Mouse (Mus musculus): Measurements from ENCODE around the gene Nxph4.
A peak's percentile ranks its signal among the peaks of the same experiment; 100 is the strongest.

The Nxph4 gene

DNA sequence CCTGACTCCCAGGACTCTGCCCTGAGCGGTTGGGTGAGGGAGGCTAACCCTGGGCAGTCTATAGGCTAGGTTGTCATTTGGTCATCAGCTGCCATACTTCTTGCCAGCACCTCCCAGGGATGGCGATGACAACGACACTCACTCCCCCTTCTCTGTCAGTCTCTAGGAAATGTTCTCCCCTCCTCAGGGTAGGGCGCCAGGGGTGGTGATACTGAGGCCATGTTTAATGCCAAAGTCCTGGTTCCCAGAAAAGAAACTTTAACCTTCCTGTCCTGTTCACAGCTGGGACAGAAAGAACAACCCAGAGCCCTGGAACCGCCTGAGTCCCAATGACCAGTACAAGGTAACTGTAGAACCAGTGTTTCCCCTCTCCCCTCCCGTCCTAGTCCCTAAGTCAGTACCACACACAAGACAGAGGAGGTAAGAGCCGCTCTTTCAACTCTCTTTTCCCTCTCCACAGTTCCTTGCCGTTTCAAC, 18.3 kb downstream of the Nxph4 start:
- no peak for DNase-seq (ENCODE audit: low spot score in 2 of 2)

DNA sequence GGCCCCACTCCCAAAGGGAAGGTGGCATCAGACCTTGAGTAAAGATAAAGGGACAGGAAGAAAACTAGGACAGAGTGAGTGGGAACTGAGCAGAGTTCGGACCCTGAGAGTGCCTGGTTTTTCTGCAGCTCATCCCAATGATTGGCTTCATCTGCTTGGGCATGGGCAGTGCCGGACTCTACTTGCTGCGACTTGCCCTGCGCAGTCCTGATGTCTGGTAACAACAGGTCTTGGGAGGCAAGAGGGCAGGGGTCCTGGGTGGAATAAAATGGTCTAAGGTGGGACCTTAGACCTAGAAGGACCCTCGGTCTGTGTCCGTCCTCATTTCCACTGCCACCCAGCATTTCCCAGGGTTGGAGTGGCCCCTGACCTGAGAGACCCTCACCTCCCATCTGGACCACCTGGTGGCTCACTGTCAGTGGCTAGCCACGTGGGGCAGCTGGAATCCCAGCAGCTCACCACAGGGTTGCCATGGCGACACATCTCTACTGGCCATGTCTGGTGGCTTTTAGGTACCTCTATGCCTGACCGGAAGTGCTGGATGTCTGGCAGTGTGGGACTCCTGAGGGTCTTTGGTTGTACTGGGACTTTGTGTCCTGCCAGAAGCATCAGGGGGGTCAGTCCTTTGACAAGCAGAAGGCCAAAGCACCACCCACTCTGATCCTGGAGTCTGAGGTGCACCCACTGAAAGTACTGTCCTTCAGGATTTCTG, 18.9 kb downstream of the Nxph4 start:
- no peak for DNase-seq (ENCODE audit: low spot score in 2 of 2)

DNA sequence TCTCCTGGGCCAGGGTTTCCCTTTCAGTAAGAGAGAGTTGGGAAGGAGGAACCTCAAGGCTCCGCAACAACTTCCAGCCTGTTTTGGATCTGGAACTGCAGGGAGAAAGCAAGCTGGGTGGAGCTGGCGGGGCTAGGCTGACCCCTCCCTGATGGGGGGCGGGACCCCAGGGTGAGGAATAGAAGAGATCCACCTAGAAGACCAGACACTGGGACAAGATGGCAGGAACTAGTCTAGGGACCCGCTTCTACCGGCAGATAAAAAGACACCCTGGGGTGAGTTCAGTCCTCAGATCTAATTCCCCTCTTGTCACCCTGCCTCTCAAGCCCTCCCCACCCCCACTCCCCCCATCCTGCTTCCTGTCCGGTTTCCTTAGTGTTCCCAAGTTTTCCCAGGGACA, 19.6 kb downstream of the Nxph4 start, which contains the start of gene Ndufa4l2:
TSS of gene Ndufa4l2 (plus strand) at position 204 of the 400 bp plus-strand sequence.
- DNase-seq (ENCODE audit: low spot score in 2 of 2): no peak

DNA sequence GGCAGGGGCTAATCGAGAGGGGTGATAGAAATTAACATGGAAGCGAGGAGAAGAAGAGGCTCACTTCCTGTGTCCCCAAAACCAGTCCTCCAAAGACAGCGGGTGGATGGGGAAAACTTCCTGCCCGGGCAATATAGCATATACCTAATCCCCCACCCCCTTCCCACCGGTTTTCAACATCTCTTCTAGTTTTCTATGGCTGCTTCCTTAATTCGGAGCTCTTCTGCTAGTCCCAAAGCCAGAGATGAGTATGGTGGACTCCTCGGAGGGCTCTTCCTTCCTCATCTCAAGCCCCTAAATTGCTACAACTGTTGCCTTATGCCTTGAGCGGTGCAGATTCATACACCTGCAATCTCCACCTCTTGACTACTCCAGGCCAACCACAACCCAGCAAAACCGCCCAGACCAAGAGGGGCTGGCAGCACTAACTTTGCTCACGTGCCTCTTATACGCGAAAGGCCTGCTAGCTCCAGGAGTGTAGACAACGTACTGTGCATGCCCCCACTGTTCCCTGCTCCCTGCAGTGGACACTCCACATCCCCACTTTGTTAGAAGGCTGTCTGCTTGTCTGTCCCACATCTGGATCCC, 20.2 kb downstream of the Nxph4 start:
- no peak for DNase-seq (ENCODE audit: low spot score in 2 of 2)

DNA sequence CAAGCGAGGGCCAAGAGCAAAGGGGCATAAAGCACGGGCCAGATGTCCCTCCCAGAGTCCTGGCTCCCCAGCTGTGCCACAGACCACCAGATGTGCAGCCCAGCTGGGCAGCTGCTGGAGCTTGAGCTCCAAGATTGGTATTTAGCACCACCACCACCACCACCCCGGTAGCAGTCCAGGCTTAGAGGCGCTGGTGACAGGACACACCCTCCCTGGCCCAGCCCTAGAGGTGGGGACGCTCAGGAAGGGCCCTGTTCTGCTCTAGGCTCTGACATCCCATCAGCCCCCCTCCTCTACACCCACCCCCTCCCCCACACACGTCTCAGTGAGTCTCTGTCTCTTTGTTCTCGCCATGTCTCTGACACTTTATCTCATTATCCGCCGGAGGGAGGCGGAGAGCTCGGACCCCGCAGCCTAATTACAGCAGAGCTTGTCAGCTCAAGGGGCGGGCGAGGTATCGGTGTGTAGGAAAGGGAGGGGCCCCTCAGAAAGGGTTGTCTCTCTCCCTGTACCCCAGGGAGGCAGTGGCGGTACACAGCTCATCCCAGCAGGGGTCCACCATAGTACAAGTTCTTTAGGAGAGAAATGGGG, 20.8 kb downstream of the Nxph4 start:
- no peak for DNase-seq (ENCODE audit: low spot score in 2 of 2)

DNA sequence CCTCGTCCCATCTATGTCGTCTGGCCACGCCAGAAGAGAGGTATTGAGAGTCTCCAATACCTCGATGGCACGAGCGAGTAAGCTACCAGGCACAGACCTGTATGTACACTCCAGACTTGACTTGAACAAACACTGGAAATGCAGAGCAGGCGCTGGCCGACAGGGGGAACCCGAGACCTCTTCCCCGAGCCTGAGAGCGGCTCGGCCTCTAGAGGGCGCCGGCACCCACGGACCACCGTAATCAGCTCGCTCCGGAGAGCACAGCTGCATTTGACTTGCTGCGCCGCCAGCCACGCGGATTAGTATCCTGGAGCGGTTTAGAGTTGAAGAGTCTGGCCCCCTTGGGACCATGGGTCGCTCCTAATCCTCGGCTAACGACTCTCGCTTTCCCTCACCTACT, 21.5 kb downstream of the Nxph4 start:
- DNase-seq (ENCODE audit: low spot score in 2 of 2): peak; percentile 92 to 99

DNA sequence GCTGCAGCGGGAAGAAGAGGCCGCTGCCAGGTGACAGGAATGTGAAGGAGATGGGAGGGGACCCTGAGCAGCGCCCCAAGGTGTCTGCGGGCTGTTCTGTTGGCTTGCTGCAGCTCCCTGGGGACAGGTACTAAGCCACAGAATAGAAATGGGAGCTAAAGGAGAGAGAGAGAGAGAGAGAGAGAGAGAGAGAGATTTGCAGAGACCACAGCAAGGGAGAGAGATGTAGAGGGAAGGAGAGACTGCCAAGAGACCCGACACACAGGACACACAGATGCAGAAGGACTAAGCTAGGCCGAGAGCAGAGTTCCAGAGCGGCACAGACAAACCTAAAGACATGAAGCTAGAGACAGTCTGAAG, 22.1 kb downstream of the Nxph4 start:
- DNase-seq (ENCODE audit: low spot score in 2 of 2): no peak

DNA sequence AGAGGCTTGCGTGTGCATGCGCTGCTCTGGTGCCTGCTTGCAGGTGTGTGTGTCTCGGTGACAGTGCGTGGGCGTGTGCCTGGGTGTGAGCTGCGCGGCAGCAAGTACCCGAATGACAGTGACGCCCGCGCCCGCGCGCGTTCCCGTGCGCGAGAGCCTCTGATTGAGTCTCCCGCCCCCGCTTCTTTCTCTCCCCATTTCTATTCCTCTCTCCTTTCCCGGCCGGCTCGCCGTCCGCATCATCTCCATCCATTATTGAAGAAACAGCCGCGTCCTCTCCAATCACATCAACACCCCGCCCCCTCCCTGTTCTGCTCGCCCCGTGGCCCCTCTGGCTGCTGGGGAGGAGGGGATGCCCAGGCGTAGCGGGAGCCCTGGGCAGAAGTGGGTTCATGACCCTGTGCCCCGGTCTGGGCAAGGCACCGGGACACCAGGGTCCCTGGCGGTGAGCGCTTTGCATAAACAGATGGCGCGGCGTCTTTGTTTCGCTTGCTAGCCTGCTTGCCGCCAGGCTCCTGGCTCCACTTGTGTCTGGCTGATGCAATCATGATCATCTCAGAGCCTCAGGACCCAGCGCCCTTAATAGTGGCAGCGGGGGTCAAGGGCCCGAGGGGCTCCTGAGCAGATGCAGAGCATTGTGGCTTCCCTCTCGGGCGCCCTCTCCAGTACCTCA, 22.6 kb downstream of the Nxph4 start:
- DNase-seq (ENCODE audit: low spot score in 2 of 2): no peak

DNA sequence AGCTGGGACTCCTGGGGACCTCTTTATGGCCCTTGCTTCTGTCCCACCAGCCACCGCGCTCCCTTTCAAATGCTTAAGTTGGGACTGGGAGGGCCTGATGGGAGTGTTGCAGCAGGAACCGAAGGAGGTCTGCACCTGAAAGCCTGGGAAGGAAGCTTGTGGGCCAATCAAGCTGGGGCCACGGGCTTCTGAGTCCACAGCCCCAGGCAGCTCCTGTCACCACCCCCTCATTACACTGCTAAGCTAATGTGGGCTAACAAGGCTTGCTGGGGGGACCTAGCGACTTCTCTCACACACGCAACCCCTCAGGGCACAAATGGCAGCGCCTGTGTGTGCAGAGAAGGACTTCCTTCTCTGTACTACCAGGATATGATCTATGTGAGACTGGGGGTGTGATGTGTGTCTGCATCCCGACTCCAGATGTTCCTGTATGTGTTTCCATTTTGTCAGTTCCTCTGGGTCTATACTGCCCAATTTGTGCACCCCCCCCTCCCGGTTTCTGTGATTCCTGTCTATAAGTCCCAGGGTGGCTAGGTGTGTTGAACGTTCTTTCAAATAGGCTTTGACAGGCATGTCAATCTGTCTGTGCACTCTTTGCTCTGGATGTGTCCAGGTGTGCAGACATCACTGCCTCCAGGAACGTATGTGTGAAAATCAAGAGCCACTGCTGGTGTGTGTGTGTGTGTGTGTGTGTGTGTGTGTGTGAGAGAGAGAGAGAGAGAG, 23.3 kb downstream of the Nxph4 start:
- peak in 1 of 2 experiments; percentile 60 for DNase-seq (ENCODE audit: low spot score in 2 of 2)

DNA sequence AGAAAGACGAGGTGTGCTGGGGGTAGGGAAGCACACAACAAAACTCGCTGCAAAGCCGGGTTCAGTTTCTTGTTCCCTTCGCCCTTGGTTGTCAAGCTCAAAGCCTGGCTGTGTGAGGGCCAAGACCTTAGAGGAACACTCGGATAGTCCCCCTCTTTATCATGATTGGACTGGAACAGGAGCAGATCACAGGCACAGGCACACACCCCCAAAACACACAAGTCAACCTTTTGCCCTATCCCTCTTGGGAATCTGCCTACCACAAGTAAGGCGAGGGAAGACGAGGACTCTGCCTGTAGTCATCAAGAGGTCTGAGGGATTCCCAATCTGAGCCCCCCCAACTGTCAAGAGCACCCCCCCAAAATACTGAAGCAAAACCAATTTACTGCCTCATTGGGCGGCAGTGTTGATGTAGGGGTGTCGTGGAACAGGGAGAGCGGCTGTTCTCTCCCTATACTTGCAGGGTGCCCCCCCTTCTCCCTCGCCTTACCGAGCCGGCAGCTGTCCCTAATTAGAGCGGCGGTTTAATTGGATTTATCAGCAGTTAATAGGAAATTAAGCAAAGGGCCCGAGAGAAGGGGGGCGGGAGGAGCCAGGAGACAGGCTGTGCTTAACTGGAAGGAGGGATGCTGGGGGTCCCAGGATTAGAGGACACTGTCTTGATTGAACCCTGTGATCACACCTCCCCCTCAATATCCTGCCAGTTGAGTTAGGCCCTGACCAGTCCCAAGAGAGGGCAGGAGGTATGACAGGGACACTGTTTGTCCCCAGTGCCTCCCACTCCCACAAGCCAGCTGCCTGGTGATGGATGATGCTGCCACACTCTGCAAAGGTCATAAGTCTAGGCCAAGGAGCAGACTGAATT, 24.3 kb downstream of the Nxph4 start:
- DNase-seq (ENCODE audit: low spot score in 2 of 2): peak in 1 of 2 experiments; percentile 60

DNA sequence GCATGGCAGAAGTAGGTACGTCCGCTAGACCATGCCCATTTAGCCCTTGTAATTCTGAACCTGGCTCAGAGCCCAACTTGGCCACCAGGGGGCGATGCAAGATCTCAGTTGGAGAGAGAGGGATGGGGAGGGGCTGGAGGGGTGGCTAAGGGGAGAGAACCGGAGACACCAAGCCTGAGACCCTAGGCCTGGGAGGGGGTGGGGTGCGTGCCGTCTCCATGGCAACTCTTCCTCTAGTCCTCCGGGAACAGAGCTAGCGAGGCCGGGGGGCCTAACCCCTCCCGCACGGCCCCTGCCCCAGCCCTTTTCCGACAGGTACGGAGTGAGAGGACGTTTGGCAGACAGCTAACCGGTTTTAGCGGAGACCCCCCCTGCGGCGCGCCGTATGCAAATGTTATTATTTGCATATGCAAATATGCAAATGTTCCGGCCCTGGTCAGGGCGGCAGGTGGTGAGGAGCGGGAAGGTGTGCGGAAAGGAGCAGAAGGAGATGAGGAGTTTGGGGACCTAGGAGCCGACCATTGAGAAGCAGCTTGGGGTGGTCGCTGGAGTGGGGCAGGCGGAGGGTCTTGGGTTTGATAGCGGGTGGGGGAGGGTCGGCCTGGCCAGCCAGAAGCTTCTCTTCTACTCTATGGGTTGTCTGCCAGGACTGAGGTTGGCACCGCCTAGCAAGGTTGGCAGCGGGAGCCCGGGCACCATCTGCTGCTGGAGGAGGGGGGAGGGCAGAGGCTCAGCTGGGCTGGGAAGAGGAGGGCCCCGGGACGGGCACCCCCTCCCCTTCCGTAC, 25.1 kb downstream of the Nxph4 start:
- peak; percentile 85 to 96 for DNase-seq (ENCODE audit: low spot score in 2 of 2)

DNA sequence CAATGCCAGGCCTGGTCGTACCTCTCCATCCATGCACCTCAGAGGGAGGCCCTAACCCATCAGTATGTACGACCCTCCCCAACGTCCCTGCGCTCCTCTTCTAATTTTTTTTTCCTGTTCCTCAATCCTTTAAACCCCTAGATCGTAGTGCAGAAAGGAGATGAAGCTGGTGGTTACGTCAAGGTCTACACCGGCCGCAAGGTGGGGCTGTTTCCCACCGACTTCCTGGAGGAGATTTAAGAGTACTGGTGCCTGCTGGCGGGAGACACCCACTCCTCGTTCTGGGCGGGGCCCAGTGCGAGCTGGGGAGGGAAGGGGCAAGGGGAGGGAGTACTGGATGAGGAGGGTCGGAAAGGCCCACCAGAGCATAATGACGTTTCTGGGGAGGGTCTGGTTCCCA, 26.1 kb downstream of the Nxph4 start:
- peak; percentile 78 to 91 for DNase-seq (ENCODE audit: low spot score in 2 of 2)

DNA sequence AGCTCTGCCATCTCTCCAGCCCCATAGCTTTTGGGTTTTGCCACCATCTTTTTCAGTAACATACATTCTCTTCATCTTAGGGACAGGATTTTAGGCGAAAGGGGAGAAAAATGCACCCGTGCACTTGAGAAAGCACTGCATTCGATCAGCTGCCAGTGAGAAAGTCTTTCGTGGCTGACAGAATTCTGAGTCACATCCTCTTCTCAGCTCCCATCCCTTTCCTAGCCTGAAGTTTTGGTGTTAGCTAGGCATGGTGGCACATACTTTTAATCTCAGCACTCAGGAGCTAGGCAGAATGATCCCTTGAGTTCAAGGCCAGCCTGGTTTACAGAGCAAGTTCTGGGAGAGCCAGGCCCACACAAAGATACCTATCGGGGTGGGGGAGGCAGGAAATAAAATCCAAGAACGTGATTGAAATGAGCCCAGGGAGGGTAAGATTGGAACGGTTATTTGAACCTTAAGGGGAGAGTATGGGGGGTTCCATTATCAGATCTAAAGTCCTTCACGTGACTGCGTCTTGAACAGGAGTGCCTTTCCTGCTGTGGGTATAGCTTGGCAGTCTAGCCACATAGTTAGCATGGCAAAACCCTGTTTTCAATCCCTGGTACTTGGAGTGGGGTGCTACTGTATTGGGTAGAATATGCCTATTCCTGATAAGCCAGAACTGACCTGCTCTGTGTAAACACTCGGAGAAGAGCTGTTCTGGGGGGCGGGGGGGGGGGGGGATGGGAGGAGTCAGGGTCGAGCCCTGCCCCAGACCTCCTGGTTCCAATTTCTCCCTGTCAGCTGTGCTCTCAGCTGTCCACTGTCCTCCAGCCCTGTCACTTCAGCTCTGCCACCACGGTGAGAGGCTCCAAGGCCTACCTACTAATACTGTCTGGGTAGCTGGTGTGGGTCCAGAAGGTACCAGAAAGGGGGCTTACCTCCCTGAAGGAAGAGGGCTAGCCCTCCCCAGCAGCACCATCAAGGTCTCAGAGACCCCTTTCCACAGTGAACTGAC, 33.2 kb downstream of the Nxph4 start, which contains the start of gene Stac3:
TSS of gene Stac3 (plus strand) at position 793 of the 1,000 bp plus-strand sequence.
- no peak for DNase-seq (ENCODE audit: low spot score in 2 of 2)

DNA sequence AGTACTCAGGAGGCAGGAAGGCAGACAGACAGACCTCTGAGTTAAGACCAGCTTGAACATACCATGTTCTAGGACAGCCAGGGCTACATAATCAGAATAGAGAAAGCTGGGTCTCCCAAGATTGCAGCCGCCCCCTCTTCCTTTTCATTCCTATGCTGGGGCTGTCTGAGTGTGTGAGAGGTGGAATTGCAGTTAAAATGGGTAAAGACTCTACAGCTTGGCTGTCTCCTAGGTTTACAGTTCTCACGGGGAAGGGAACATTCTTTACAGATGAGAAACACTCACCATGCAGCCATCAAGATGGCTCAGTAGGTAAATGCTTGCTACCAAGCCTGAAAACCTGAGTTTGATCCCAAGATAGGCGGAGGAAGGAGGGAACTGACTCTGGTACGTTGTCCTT, 34.3 kb downstream of the Nxph4 start:
- no peak for DNase-seq (ENCODE audit: low spot score in 2 of 2)

DNA sequence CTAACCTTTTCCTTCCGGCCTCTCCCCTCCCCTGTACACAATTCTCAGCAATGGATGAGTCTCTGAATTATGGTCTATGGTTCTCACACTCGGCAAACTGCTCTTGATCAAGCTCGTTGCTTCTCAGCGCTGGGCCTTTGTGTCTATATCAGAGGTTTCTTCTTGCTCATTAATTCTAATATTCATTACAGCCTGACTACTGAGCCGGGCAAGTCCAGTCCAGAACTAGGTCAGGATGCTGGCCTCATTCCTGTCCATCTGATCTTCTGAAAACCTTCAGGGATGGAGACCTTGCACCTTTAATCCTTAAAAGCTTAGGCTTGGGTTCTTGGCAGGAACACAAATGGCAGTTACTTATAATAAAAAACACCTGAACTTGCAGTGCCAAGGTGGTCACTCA, 34.8 kb downstream of the Nxph4 start:
- DNase-seq (ENCODE audit: low spot score in 2 of 2): no peak

DNA sequence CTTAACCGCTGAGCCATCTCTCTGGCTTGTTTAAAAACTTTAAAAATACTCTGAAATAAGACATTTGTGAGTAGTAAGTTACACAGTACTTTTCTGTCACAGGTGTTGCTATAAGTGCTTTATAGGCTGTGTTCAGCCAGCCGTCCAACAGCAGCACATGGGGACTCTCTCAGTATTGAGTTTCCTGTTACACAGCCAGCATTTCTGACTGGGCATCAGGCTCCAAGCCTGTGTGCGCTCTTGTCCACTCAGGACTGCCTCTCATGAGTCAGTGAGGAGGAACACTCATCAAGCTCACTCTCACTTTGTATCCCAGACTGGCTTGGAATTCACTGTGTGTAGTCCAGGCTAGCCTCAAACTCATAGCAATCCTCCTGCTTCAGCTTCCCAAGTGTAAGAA, 38.2 kb downstream of the Nxph4 start:
- DNase-seq (ENCODE audit: low spot score in 2 of 2): no peak

DNA sequence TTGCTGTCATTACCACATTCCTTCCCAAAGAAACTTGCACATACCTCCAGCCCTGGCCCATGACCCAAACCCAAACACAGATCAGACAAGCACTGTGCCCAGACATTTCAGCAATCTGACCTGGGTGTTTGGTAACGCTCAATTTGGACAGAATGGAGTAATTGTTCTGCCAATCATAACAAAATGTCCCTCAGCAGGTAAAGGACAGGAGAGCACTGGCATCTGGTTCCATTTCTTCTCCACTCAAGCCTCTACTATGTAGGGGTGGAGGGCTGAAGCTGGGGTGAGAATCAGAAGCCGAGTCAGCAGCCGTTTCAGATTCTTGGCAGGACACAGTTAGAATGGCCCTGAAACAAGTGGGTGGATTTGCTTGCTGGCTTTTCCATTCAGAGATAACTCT, 42.2 kb downstream of the Nxph4 start:
- no peak for DNase-seq (ENCODE audit: low spot score in 2 of 2)

DNA sequence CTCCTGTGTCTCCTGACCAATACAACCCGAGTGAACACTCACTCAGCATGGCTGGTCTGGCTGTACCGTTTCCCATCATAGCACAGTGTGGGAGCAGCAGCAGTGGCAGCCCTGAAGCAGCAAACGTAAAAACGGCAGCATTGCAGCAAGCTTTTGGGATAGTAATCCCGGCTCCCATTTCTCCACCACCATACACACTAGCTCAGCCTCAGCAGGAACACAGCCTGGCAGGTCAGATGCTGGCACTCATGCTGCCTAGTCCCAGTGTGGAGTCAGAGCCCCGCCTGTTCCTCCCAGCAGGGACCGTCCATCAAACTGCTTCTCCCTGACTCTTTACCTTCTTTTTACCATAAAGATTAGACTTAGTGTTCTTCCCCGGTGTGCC, 43.2 kb downstream of the Nxph4 start:
- DNase-seq (ENCODE audit: low spot score in 2 of 2): no peak

Measured in spleen, postnatal 4 days (tissue).